Mouse (Mus musculus) bone marrow, adult 2 months (tissue): Measurements from ENCODE around the gene Cdkl1.

Experiments
- CTCF ChIP-seq: fragments of 200-500 bp; IDR thresholded peaks from 2 replicates; pipeline ENCODE4 v1.5.1; 2011; ENCODE audit warnings: low read length, control low read depth; ENCODE audit not compliant: control insufficient read depth, insufficient read depth
- POLR2A ChIP-seq: fragments of 200-500 bp; IDR thresholded peaks from 2 replicates; pipeline ENCODE4 v1.6.1; 2011; ENCODE audit warnings: low read depth, mild to moderate bottlenecking, control low read depth, low read length, borderline replicate concordance; ENCODE audit not compliant: control insufficient read depth

DNA sequence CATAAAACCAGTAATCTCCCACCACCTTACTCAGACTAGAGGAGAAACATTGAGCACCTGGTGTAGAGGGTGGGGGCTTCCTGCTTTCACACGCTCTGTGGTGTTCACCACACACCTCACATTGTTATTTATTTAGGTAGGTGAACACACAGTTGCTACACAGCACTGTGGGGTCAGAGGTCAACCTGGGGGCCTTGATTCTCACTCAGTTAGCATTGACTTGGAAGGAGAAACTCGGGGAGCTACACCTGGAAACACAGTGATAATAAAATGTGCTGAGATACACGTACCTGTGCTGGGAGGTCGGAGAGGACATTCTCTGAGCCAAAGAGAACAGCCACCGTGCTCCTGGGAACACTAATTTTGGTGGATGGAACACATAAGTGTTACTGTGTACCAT is 2.7 kb downstream of the Cdkl1 start:
- TF ChIP-seq CTCF (no peak), POLR2A (no peak)
